Mouse (Mus musculus) heart, adult 9 months (tissue): ENCODE results near the gene Stim1.

Source experiments
- DNase-seq, 2 experiments: peaks; one replicate each; pipeline ENCODE4 v3.0.0; 2022; ENCODE audit warnings: low spot score in 2 of 2

The Stim1 gene

GRCm38 (mm10) chr7:102267601-102268394 lies at the start of gene Stim1:
TSS of gene Stim1 (plus strand) at chr7:102267806.
- peak in 1 of 2 experiments; percentile 61 for DNase-seq

GRCm38 (mm10) chr7:102221899-102222298 lies 45.7 kb upstream of the Stim1 start:
- no peak for DNase-seq

DNA sequence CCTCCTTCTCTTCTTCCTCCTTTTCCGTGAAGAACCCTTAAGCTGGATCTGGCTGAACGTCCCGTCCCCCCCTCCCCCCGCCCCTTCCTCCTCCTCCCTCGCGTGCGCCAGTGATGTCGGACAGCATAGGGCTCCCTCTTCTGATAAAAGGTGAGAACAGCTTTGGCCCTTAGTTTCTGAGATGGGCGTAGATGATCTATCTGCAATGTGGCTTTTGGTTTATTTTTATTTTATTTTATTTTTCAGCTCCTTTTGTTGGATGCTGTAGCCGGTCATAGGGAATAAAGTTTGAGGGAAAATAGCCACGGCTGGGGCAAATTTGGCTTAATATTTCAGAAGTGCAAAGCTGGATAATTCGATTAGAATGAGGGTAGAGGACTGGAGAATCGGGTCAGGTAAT lies 45.3 kb upstream of the Stim1 start:
- peak; percentile 44 to 61 for DNase-seq

GRCm38 (mm10) chr7:102222830-102223556 lies 44.6 kb upstream of the Stim1 start:
- peak; percentile 76 to 78 for DNase-seq

DNA sequence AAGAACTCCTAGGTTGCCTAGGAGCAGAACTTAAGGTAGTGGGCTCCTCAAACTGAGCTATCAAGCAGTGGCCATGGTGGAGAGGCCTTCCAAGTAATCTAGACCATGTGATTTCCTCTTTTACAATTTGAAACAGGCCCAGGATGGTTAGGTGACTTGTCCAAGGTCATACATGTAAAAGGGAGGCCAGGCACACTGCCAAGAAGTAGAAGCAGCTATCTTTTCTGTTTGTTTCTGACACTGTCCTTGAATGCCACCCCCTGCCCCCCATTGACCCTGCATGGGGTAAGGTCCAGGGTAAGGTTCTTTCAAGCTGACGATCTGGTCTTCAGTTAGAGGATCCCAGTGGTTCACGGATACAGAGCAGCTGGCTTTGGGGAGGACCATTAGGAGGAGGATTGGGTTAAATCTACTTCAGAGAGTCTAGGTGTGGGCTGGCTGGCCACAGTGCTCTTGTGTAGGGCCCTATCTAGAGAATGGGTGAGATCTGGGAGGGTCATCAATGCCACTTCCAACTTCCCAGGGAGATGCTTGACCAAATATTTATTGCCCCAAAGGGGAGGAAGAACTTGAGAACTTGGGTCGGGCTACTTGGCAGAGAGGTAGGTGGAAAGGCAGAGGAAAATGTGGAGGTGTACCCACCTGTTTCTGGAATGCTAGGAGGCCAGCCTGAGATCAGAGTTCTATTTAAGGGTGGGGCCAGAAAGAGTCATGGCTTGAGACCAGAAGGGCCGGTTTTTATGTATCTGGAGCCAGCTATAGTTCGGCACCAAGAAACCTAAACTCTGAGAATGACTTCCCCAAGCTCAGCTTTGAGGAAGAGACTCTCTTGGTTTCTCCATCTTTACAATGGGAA lies 43.5 kb upstream of the Stim1 start:
- DNase-seq = no peak

- no peak for DNase-seq
Measured at GRCm38 (mm10) chr7:102226051-102226450, 41.6 kb upstream of the Stim1 start.

DNA sequence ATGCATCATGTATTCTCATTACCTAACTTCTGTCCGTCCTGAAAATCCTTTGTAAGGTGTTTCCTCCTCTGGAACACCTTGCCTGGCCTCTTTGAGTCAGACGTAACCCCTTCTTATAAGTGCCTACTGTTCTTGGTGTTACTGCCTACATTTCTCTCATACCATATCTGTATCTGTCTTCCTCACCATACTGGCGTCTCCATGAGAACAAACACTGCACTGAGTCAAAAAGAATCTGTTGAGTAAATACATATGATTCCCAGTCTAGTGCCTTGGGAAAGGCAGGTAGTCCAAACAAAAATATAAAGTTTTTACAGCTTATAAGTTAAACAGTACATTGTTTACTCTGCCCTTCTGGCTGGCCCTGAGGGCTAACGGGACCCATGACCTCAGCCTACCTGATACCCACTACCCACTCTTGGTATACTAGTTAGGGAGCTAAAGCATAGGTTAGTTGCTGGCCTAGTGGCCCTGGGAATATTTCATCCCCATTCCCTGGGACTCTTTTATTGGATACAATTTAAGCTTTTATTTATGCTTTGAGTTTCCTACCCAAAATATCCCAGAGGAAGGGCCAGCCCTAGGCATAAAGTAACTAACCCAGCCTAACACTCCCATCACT lies 39.4 kb upstream of the Stim1 start:
- no peak for DNase-seq

DNA sequence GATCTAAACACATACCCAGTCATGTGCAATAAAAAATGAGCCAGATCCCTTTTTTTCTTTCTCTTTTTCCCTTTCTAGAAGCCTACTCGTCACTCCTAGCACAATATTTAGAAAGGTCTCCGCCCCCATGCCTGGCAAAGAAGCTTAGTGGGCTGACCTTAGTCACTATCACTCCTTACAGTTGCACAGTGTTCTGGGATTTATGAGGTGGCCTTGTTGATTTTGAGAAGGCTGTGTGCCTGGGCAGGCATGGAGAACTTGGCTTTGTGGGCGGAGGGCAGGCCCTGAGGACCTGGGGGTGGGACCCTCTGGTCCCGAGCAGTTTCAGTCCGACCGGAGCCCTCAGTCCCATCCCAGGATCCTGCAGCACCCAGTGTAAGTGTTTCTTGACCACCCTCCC lies 37.8 kb upstream of the Stim1 start:
- no peak for DNase-seq

DNA sequence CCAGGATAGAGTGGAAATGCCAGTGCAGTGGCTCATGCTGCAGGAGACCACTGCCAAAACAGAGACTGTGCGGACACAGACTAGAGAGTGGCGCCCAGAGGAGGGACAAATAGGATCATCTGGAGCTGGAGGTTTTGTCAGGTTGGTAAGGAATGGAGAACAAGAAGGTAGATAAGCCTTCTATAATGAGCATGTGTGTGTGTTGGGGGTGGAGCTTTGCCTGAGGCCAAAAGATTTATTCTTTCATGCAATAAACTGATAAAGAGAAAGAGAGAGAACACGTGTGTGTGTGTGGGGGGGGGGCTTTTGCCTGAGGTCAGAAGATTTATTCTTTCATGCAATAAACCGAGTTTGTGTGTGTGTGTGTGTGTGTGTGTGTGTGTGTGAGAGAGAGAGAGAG lies 34.5 kb upstream of the Stim1 start:
- no peak for DNase-seq

DNA sequence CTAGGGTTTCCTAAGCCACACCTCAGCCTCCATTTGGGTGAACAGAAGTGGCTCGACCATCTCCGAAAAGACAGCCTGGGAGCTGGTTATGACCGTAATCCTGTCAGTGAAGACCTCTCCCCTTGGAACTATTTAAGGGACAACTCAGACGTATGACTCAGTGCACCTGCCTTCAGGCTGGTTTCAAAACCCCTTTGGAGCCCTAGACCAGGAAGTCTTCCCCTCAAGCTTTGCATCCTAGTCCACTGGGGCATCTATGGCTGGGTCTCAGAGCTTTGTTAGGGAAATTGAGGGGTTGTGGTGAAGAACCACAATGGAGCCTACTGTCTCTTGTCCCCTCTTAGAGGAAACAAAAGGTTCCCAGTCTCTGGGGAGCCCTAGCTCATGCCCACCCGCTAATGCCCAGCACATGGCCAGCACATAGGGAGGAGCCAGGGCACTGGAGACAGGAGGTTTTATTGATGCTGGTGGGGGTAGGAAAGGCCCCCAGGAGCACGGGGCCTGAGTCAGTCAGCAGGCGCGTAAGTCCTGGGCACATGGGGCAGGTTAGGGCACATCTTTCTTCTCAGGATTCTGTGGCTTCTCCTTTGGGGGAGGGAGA lies 28.8 kb upstream of the Stim1 start:
- no peak for DNase-seq

- DNase-seq = no peak
Measured at GRCm38 (mm10) chr7:102239591-102239990, 28.0 kb upstream of the Stim1 start.

GRCm38 (mm10) chr7:102242371-102242770 lies 25.2 kb upstream of the Stim1 start:
- no peak for DNase-seq

DNA sequence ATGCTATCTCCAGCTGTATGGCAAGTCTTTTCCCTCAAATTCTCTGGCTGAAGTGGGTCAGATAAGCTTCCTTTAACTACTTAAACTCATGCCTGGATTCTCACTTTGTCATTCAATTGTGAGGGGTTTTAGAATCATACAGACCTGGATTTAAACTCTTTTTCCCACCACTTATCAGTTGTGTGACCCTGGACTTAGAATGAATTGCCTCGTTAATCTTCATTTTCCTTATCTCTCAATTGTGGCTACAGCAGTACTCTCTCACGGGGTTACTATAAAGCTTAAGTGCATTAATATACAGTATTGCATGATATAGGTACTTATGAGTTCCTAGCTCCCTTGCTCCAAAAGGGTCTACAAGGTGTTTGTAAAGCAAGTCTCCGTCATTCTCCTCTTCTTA lies 24.7 kb upstream of the Stim1 start:
- no peak for DNase-seq

DNA sequence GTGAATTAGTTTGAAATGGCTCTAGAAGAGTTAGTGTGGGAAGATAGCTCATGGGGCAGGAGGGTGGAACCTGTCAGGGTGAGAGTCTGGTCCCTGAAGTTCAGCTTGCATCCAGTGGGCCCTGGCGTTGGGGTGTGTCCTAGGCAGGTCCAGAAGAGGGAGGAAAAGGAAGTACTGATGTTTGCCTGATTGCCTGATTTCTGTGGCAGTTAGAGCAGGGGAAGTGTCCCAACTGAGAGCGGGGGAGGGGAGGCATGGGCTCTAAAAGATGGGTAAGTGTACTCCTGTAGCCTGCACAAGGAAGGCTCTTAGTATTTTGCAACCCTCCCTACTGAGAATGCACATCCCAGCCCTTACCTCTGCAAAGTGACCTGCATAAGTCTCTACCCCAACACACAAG lies 23.7 kb upstream of the Stim1 start:
- DNase-seq = peak in 1 of 2 experiments; percentile 63

- DNase-seq = peak; percentile 77 to 81
Measured at GRCm38 (mm10) chr7:102244782-102245535, 22.6 kb upstream of the Stim1 start.

- no peak for DNase-seq
Measured at GRCm38 (mm10) chr7:102245775-102246174, 21.8 kb upstream of the Stim1 start.

GRCm38 (mm10) chr7:102246265-102246664 lies 21.3 kb upstream of the Stim1 start:
- DNase-seq = no peak

DNA sequence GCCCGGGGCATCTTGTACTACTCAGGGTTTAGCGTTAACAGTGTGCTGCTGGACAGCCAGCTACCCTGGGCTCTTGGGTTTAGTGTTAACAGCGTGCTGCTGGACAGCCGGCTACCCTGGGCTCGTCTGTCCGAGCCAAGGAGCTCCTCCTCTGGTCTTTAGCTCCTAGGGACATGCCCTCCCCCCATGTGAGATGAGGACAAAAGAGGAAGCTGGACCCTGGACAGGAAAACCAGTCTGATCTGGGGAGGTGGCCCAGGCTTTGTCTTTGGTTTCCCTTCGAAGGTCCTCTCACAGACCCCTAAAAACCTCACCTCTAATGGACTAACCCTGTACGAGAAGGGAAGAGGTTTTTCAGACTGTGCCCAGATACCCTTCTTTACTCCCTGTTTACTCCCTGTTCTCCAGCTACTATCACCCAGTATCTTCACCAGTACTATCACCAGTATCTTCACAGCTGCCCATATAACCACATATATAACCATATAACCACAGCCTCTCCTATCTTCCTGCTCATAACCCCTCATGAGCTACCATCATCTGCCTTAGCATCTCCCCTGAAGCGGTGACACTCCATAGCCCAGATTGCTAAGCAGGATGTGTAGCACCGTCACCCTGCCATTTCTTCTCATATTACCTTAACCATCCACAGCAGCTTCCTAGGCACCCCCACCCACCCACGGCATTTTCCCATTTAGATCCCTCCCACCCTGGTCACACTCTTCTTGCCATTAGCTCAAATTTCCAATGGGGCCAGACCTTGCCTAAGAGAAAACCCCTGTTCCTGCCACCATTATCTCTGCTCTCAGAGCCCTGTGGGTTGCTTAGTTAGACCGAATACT lies 20.4 kb upstream of the Stim1 start:
- peak in 1 of 2 experiments; percentile 65 for DNase-seq

- no peak for DNase-seq
Measured at GRCm38 (mm10) chr7:102248691-102249404, 18.8 kb upstream of the Stim1 start.
